Mouse (Mus musculus): ENCODE data around the gene Rnf135. TPM values are rescaled to one million over a fixed set of nuclear protein-coding genes. Genes with fewer than 3 reads are reported as not detected.
A peak's percentile ranks its signal among the peaks of the same experiment; 100 is the strongest.
"Not testable (repeated sequence)": the region's sequence is repeated elsewhere in the genome, so short reads cannot be mapped to it uniquely, and the experiment has no call there.

The Rnf135 gene
- 11.1 and 11.8 TPM in 2 replicates for total RNA-seq (2014; fragmentation: Nextera tagmentation)
- 3.3 and 6.4 TPM in 2 replicates for total RNA-seq (2017)

- peak; percentile 100 for ATAC-seq (replicated peaks; ENCODE audit: poor library complexity, severe bottlenecking)
Observed at GRCm38 (mm10) chr11:80183705-80184255, at the start of gene Rnf135. TSS of gene Rnf135 (plus strand) at chr11:80183851.

GRCm38 (mm10) chr11:80134744-80135143 is 48.9 kb upstream of the Rnf135 start:
- no peak for ATAC-seq (replicated peaks; ENCODE audit: poor library complexity, severe bottlenecking)

- no peak for ATAC-seq (replicated peaks; ENCODE audit: poor library complexity, severe bottlenecking)
Observed at GRCm38 (mm10) chr11:80135954-80136683, 47.5 kb upstream of the Rnf135 start.

DNA sequence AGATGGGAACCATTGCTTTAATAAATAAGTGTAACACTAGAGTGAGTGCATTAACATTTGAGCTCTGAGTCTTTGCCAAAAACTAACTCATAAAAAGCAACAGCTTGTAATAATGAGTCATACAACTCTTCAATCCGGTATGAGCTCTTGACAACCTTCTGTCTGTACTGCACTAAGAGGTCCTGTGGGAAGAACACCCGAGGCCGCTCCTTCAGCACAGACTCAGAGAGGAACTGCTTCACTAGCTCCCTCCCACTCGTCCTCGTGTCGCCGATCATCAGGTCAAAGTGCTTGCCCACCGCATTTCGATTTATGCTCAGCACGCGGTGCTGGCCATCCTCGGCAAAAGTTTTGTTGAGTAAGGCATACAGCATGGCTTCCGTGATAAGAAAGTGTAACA is 46.9 kb upstream of the Rnf135 start:
- no peak for ATAC-seq (replicated peaks; ENCODE audit: poor library complexity, severe bottlenecking)

DNA sequence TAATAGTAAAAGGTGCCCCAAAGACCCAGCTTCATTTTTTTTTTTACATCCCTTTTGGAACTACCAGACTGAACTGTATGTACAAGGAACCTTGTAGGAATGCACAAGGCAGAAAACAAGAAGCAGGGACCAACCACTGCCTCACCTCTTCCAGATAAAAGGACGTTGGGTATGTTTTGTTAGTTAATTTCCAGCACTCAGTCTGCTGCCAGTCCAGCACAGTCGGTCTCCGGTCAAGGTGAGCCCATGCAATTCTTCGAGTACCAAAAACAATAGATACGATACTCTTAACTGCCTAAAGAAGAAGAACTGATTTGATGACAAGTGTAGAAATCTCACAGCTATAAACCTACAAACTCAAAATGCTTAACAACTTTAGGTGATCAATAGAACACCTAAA is 45.9 kb upstream of the Rnf135 start:
- ATAC-seq (replicated peaks; ENCODE audit: poor library complexity, severe bottlenecking): no peak

GRCm38 (mm10) chr11:80141825-80142521 is 41.7 kb upstream of the Rnf135 start, which contains the start of gene Tefm:
TSS of gene Tefm (minus strand) at chr11:80142175.
- peak; percentile 77 for ATAC-seq (replicated peaks; ENCODE audit: poor library complexity, severe bottlenecking)

- ATAC-seq (replicated peaks; ENCODE audit: poor library complexity, severe bottlenecking): no peak
Observed at GRCm38 (mm10) chr11:80142872-80143271, 40.8 kb upstream of the Rnf135 start.

DNA sequence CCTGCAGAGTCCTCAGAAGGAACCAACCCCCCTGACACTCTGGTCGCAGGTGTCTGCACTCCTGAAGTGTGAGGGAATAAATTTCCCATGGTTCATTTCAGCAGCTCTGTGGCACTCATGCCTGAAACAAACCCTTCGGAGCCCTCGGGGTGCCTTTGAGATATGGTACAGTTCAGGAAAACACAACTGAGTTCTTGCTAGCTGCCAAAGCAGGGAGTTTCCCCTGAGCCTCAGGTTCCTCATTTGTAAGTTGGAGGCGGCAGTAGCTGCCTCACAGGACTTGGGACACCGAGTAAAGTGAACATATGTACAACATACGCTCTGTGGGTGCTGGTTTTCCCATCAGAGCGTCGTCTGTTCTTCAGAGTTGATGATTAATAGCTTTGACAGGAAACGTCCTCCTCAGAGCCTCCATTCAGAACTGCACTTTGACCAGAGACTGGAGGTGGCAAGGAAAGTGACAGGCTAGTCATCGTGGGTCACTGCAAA is 37.8 kb upstream of the Rnf135 start:
- peak; percentile 72 for ATAC-seq (replicated peaks; ENCODE audit: poor library complexity, severe bottlenecking)

GRCm38 (mm10) chr11:80147748-80148147 is 35.9 kb upstream of the Rnf135 start:
- no peak for ATAC-seq (replicated peaks; ENCODE audit: poor library complexity, severe bottlenecking)

GRCm38 (mm10) chr11:80148313-80148712 is 35.3 kb upstream of the Rnf135 start:
- no peak for ATAC-seq (replicated peaks; ENCODE audit: poor library complexity, severe bottlenecking)

DNA sequence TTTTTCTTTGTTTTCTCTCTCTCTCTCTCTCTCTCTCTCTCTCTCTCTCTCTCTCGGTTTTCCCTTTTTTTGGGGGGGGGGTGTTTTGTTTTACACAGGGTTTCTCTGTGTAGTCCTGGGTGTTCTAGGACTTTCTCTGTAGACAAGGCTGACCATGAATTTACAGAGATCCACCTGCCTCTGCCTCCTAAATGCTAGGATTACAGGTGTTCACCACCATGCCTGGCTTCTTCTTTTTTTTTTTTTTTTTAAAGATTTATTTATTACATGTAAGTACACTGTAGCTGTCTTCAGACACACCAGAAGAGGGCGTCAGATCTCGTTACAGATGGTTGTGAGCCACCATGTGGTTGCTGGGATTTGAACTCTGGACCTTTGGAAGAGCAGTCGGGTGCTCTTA is 34.7 kb upstream of the Rnf135 start:
- not testable (repeated sequence) for ATAC-seq (replicated peaks; ENCODE audit: poor library complexity, severe bottlenecking)

DNA sequence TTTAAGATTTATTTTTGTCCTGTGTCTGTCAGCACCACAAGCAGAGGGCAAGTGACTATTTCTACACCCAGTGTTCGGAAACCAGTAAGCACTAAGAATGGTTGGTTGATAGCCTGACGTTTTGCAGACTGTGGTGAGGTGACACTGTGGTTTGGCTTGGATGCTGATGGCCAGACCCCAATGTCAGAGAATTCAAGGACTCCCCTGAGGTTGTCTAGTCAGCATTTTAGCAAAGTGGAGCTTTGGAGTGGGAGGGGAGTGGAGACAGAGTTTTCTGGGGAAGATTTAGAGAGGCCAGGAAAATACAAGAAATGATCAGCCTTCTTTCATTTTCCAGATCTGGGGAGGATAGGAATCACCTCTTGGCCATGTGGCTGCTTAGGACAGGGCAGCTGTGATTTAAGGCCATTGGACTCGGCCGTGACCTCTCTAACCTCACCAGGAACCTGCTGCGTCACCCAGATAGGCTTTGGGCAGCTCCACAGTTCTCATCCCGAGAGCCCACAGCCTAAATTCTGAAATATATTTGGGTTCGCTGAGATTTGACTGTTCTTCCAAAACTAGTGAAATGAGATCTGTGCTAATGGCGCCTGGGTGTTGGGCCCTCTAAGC is 34.1 kb upstream of the Rnf135 start:
- ATAC-seq (replicated peaks; ENCODE audit: poor library complexity, severe bottlenecking): no peak

DNA sequence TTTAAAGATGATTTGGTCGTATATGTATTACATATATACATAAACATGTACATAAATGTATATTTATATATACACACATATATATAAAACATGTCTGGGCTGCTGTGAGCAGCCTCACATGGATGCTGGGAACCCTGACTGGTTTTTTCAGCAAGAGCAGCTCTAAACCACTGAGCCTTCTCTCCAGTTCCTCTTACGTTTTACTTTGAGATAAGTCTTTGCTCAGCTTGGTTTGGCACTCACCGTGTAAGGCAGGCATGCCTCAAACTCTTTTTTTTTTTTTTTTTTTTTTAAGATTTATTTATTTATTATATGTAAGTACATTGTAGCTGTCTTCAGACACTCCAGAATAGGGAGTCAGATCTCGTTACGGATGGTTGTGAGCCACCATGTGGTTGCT is 33.1 kb upstream of the Rnf135 start:
- no peak for ATAC-seq (replicated peaks; ENCODE audit: poor library complexity, severe bottlenecking)

DNA sequence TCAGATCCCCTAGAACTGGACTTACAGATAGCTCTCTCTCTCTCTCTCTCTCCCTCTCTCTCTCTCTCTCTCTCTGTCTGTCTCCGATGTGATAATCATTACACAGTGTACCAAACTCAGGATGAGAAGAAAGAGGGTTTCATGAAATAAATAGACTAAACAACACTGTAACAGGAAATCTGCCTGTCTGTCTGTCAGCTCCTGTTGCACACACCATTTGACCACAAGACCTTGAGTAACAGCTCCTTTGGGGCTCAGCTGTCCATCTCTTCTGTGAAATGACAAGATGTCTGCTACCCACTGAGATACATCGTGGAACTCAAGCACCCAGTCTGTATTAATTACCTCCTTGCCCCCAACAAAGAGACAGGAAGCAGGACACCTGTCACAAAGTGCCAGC is 32.1 kb upstream of the Rnf135 start:
- ATAC-seq (replicated peaks; ENCODE audit: poor library complexity, severe bottlenecking): peak; percentile 70

- no peak for ATAC-seq (replicated peaks; ENCODE audit: poor library complexity, severe bottlenecking)
Observed at GRCm38 (mm10) chr11:80152376-80152775, 31.3 kb upstream of the Rnf135 start.

DNA sequence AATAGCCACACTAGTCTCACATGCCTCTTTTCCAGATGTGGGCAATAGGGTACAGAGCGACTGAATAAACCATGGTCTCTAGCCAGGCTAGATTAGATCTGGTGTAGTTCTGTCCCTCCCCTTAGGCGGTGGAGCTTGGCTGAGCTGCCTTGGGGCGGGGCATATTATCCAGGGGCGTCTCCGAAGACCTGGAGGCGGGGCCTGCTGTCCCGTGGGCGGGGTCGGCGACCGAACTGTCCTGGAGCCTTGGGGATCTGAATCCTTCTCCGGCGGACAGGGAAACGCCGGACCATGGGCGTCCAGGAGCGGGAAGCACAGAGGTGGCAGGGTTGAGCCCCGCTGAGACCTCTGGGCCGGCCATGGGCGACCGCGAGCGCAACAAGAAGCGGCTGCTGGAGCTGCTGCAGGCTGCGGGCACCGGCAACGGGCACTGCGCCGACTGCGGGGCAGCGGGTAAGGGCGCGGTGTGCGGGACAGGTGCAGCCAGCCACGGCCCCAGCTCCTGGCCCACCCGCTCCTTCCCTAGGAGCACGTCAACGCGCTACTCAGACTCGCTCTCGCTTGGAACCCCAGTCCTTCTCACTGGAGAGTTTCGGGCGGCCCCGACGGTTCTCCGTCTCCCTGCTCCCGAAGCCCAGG is 29.7 kb upstream of the Rnf135 start, which contains the start of gene Adap2:
Adap2 (plus strand) TSS at position 249 of the 639 bp plus-strand sequence.
- peak; percentile 79 for ATAC-seq (replicated peaks; ENCODE audit: poor library complexity, severe bottlenecking)

DNA sequence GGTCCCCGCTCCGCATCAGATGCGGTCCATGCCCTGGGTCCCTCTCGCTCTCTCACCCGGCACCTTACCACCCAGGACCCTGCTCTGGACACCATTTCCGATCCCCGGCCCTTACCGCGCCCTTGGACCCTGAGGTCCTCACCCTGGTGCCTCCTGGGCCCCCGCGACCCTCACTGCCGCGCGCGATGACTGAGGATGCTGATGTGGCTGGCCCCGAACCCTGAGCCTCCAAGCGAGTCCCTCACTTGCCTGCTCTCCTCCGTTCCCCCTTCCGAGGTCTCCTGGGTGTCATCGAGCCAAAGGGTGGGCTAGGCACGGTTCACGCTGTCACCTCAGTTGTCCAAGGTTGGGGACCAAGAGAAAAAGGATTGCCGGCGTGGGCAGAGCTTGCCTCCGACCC is 29.1 kb upstream of the Rnf135 start:
- ATAC-seq (replicated peaks; ENCODE audit: poor library complexity, severe bottlenecking): no peak

GRCm38 (mm10) chr11:80155541-80155940 is 28.1 kb upstream of the Rnf135 start:
- ATAC-seq (replicated peaks; ENCODE audit: poor library complexity, severe bottlenecking): peak; percentile 24

DNA sequence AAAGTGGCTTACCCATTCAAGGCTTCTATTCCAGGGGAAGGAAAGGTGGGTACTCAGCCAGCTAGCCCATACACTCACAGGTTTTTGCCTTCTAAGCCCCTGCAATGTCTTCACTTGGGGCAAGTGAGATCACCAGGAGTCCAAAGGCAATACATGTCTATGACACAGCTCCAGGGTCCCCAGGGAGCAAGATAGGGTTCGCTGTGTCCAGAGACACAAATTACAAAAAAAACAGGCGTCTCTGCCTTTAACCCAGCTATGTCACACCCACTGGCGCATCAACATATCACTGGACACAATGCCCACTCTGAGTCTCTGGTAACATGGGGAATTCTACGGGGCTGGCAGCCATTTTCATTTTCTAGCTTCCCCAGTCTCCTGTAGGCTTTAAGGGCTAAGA is 27.7 kb upstream of the Rnf135 start:
- no peak for ATAC-seq (replicated peaks; ENCODE audit: poor library complexity, severe bottlenecking)

- no peak for ATAC-seq (replicated peaks; ENCODE audit: poor library complexity, severe bottlenecking)
Observed at GRCm38 (mm10) chr11:80156841-80157240, 26.8 kb upstream of the Rnf135 start.
